15 mouse cellular contexts compared by ENCODE assay signal in the genomic region with DNA sequence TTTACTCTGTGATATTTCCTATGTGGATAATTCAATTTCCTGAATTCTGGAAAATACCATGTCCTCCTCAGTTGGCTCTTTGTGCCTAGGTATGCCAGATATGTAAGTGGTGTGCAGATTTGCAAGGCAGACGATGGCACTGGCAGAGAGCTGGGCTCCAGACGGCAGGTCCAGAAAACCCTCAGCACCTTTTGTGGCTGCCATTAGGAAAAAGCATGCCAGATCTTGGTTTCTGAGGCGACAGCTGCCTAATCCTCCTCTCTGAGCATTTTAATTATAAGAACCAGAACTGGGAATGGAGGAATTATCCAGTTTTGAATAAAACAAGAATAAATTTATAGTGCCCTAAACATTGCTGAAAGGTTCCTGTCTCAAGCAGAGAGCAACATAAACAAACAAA.
A peak's percentile ranks its signal among the peaks of the same experiment; 100 is the strongest.
DNase-seq lines count a peak whose midpoint lies in the region; ATAC-seq lines count a peak whose summit lies in the region.
"Had no signal": no experiment of that assay in that cellular context is flagged by ENCODE, and none has a peak within 500 bp of the region (broad histone marks: within the 10 kb centered on the region; RNA-seq: fewer than 3 reads in every experiment).

No protein-coding gene starts in this region.

- H3K36me3 ChIP-seq in neural tube, embryonic 13.5 days: no peaks in the 10 kb centered on the region
- H3K36me3 ChIP-seq in neural tube, embryonic 15.5 days: no peaks in the 10 kb centered on the region
- no peaks in the 10 kb centered on the region for H3K36me3 ChIP-seq in hindbrain, embryonic 15.5 days
- H3K36me3 ChIP-seq: heart, embryonic 13.5 days; limb, embryonic 12.5 days had no signal

- peak; percentile 19 for DNase-seq in cerebellum, adult 9-11 months
- DNase-seq in cerebellum, postnatal 4 days (ENCODE audit: low spot score in 2 of 2): no peak
- DNase-seq in embryo, embryonic 9.5 days (ENCODE audit: extremely low spot score): no peak
- DNase-seq in kidney, adult 9 months: no peak
- DNase-seq in layer of hippocampus, postnatal 36 days: no peak
- DNase-seq: gastrocnemius, postnatal 14 days; kidney, postnatal 25 days; lung, postnatal 36 days; right cerebral cortex, adult 18-20 months; thymus, postnatal 36 days had no signal

- no peak overlapping the region for H3K4me3 ChIP-seq in neural tube, embryonic 13.5 days
- no peak overlapping the region for H3K4me3 ChIP-seq in neural tube, embryonic 15.5 days (replicated peaks)
- H3K4me3 ChIP-seq in hindbrain, embryonic 15.5 days: no peak overlapping the region
- H3K4me3 ChIP-seq: heart, embryonic 13.5 days; limb, embryonic 12.5 days had no signal

- H3K9ac ChIP-seq in neural tube, embryonic 13.5 days: no peak overlapping the region
- no peak overlapping the region for H3K9ac ChIP-seq in neural tube, embryonic 15.5 days (replicated peaks)
- no peak overlapping the region for H3K9ac ChIP-seq in hindbrain, embryonic 15.5 days
- H3K9ac ChIP-seq: heart, embryonic 13.5 days; limb, embryonic 12.5 days had no signal

- no peak for ATAC-seq in neural tube, embryonic 13.5 days (ENCODE audit: low read depth)
- no peak for ATAC-seq in neural tube, embryonic 15.5 days (ENCODE audit: low FRiP score)
- ATAC-seq in hindbrain, embryonic 15.5 days (ENCODE audit: low FRiP score, low read depth): no peak

- H3K9me3 ChIP-seq in neural tube, embryonic 13.5 days: no peaks in the 10 kb centered on the region
- H3K9me3 ChIP-seq in neural tube, embryonic 15.5 days (replicated peaks): no peaks in the 10 kb centered on the region
- no peaks in the 10 kb centered on the region for H3K9me3 ChIP-seq in hindbrain, embryonic 15.5 days
- H3K9me3 ChIP-seq: heart, embryonic 13.5 days; limb, embryonic 12.5 days had no signal

- H3K27me3 ChIP-seq in neural tube, embryonic 13.5 days: no peaks in the 10 kb centered on the region
- H3K27me3 ChIP-seq in neural tube, embryonic 15.5 days (replicated peaks): no peaks in the 10 kb centered on the region
- H3K27me3 ChIP-seq in hindbrain, embryonic 15.5 days: no peaks in the 10 kb centered on the region

- 28% methylated on average over 3 of the region's 3 CpGs for WGBS in neural tube, embryonic 13.5 days
- WGBS in neural tube, embryonic 15.5 days: 24% methylated on average over 3 of the region's 3 CpGs
- WGBS in hindbrain, embryonic 15.5 days: 19% methylated on average over 3 of the region's 3 CpGs

- H3K4me2 ChIP-seq in neural tube, embryonic 13.5 days: no peak overlapping the region
- H3K4me2 ChIP-seq in neural tube, embryonic 15.5 days: no peak overlapping the region
- no peak overlapping the region for H3K4me2 ChIP-seq in hindbrain, embryonic 15.5 days
- H3K4me2 ChIP-seq: heart, embryonic 13.5 days; limb, embryonic 12.5 days had no signal

- peak overlapping the region; percentile 54 for H3K27ac ChIP-seq in neural tube, embryonic 13.5 days (replicated peaks)
- no peak overlapping the region for H3K27ac ChIP-seq in neural tube, embryonic 15.5 days (replicated peaks)
- 0 out of 2 replicates have a peak overlapping the region, but pooled peaks have one; percentile 46 for H3K27ac ChIP-seq in hindbrain, embryonic 15.5 days (replicated peaks)
- H3K27ac ChIP-seq: heart, embryonic 13.5 days; limb, embryonic 12.5 days had no signal

- H3K4me1 ChIP-seq in neural tube, embryonic 13.5 days (replicated peaks): peaks cover 36% of the 10 kb centered on the region
- H3K4me1 ChIP-seq in neural tube, embryonic 15.5 days: peaks cover 27% of the 10 kb centered on the region
- peaks cover 35% of the 10 kb centered on the region for H3K4me1 ChIP-seq in hindbrain, embryonic 15.5 days (replicated peaks)
